Mouse (Mus musculus): ENCODE data around the gene Scrn1.

The Scrn1 gene

GRCm38 (mm10) chr6:54528666-54529065 lies 37.6 kb downstream of the Scrn1 start:
- DNase-seq = no peak

- DNase-seq = no peak
These were observed 47.5 kb downstream of the Scrn1 start for GRCm38 (mm10) chr6:54518758-54519157.

- no peak for DNase-seq
These were observed 49.7 kb downstream of the Scrn1 start for GRCm38 (mm10) chr6:54516512-54517134.

GRCm38 (mm10) chr6:54512256-54512655 lies 54.0 kb downstream of the Scrn1 start:
- no peak for DNase-seq

GRCm38 (mm10) chr6:54509264-54509663 lies 57.0 kb downstream of the Scrn1 start:
- DNase-seq = no peak

- no peak for DNase-seq
These were observed 58.0 kb downstream of the Scrn1 start for GRCm38 (mm10) chr6:54508256-54508793.

GRCm38 (mm10) chr6:54507808-54508207 lies 58.5 kb downstream of the Scrn1 start:
- DNase-seq = no peak

- DNase-seq = peak; percentile 49 to 60
These were observed 59.3 kb downstream of the Scrn1 start for GRCm38 (mm10) chr6:54507002-54507401.

GRCm38 (mm10) chr6:54506318-54506717 lies 60.0 kb downstream of the Scrn1 start:
- DNase-seq = no peak

- DNase-seq = peak; percentile 71 to 83
These were observed 63.6 kb downstream of the Scrn1 start for GRCm38 (mm10) chr6:54502661-54503115.

GRCm38 (mm10) chr6:54496214-54496613 lies 70.1 kb downstream of the Scrn1 start:
- no peak for DNase-seq

- no peak for DNase-seq
These were observed 71.5 kb downstream of the Scrn1 start for GRCm38 (mm10) chr6:54494612-54495398.

GRCm38 (mm10) chr6:54494097-54494496 lies 72.2 kb downstream of the Scrn1 start:
- no peak for DNase-seq

- peak; percentile 33 to 46 for DNase-seq
These were observed 75.2 kb downstream of the Scrn1 start for GRCm38 (mm10) chr6:54491074-54491473.

GRCm38 (mm10) chr6:54485973-54486569 lies 80.2 kb downstream of the Scrn1 start:
- DNase-seq = peak in 1 of 2 experiments; percentile 27

GRCm38 (mm10) chr6:54485435-54485901 lies 80.8 kb downstream of the Scrn1 start:
- DNase-seq = peak in 1 of 2 experiments; percentile 45

GRCm38 (mm10) chr6:54485000-54485399 lies 81.3 kb downstream of the Scrn1 start:
- DNase-seq = no peak

GRCm38 (mm10) chr6:54481390-54482112 lies 84.7 kb downstream of the Scrn1 start:
- DNase-seq = no peak

- peak in 1 of 2 experiments; percentile 47 for DNase-seq
These were observed 87.5 kb downstream of the Scrn1 start for GRCm38 (mm10) chr6:54478646-54479324.

- DNase-seq = no peak
These were observed 90.2 kb downstream of the Scrn1 start for GRCm38 (mm10) chr6:54475926-54476667.
